Mouse (Mus musculus) liver, adult 2 months (tissue): Measurements from ENCODE around the gene Phc2. TPM values are rescaled to one million over a fixed set of nuclear protein-coding genes. Genes with fewer than 3 reads are reported as not detected.

ENCODE experiments used
- DNase-seq: peaks from one replicate; pipeline ENCODE4 v3.0.0-alpha.2; 2011; ENCODE audit warnings: low read depth, low spot score; ENCODE audit errors: extremely low read depth
- H3K27ac ChIP-seq: fragments of 200-500 bp; replicated peaks from 2 replicates; pipeline ENCODE4 v1.5.1; 2012; ENCODE audit warnings: low read depth, mild to moderate bottlenecking, control low read depth, inconsistent platforms, low read length; ENCODE audit not compliant: insufficient read depth
- H3K27me3 ChIP-seq: fragments of 200-500 bp; 2 replicates; pipeline ENCODE4 v1.6.1; 2012; ENCODE audit warnings: mild to moderate bottlenecking, moderate library complexity, low read length, inconsistent platforms; ENCODE audit not compliant: control insufficient read depth, insufficient read depth
- H3K36me3 ChIP-seq: fragments of 200-500 bp; 2 replicates; pipeline ENCODE4 v1.6.1; 2012; ENCODE audit warnings: low read length, inconsistent platforms; ENCODE audit not compliant: control insufficient read depth, insufficient read depth
- H3K4me1 ChIP-seq: fragments of 200-500 bp; 2 replicates; pipeline ENCODE4 v1.6.1; 2011; ENCODE audit warnings: low read length; ENCODE audit not compliant: control insufficient read depth, insufficient read depth
- H3K4me3 ChIP-seq: fragments of 200-500 bp; 2 replicates; pipeline ENCODE4 v1.5.1; 2011; ENCODE audit warnings: low read depth, mild to moderate bottlenecking, control low read depth, low read length, moderate library complexity; ENCODE audit not compliant: insufficient read depth
- H3K79me2 ChIP-seq: fragments of 200-500 bp; 2 replicates; pipeline ENCODE4 v1.6.1; 2012; ENCODE audit warnings: inconsistent platforms, mild to moderate bottlenecking, low read length, moderate library complexity; ENCODE audit not compliant: control insufficient read depth, insufficient read depth
- H3K9ac ChIP-seq: fragments of 200-500 bp; 2 replicates; pipeline ENCODE4 v1.6.1; 2012; ENCODE audit warnings: low read depth, mild to moderate bottlenecking, control low read depth, inconsistent platforms, low read length
- CTCF ChIP-seq: fragments of 200-500 bp; IDR thresholded peaks from 2 replicates; pipeline ENCODE4 v1.5.1; 2011; ENCODE audit warnings: low read depth, low read length, control low read depth
- POLR2A ChIP-seq: fragments of 200-500 bp; IDR thresholded peaks from 2 replicates; pipeline ENCODE4 v1.6.1; 2011; ENCODE audit warnings: low read length, control low read depth; ENCODE audit not compliant: insufficient read depth; ENCODE audit errors: extremely low read depth
- WGBS: fragments of 180-500 bp; shearing (Covaris S2); methylation state at CpG from one replicate; pipeline ENCODE4 v1.1.7; 2018; 5-methylcytosine and 5-hydroxymethylcytosine counted together
- polyA plus RNA-seq: library from polyadenylated mRNA; depleted of rRNA; stranded (reverse); fragments of >200 nt; gene quantifications from 2 replicates; pipeline ENCODE4 v1.2.3, GENCODE M21; 2012
- total RNA-seq: library from RNA; depleted of rRNA; stranded (reverse); fragments of >200 nt; gene quantifications from 2 replicates; pipeline ENCODE4 v1.2.3, GENCODE M21; 2014

Gene Phc2
- total and polyA plus RNA-seq, 2 experiments, result 7.7 to 28.7 TPM

- WGBS, result 43% methylated on average over 2 of the region's 2 CpGs
Measured at GRCm38 (mm10) chr4:128618963-128619362, 35.5 kb upstream of the Phc2 start.

DNA sequence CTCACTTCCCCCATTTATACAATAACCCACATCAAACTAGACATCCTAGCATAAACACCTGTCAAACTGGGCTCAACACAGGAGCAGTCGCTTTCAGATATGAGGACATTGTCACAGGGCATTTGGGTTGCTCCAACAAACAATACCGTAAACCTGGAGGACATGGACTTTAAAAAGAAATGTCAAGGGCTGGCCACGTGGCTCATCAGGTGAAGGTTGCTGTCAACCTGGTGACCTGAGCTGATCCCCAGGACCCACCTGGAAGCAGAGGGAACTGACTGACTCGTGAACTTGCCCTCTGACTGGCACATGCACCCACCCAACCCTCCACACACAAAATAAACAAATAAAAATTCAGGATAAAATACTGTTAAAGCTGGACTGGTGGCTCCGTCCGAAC, 33.9 kb upstream of the Phc2 start:
- TF ChIP-seq POLR2A (no peak), CTCF (no peak)
- Histone ChIP-seq H3K9ac (no peak overlapping the region), H3K4me3 (no peak overlapping the region), H3K36me3 (no peaks in the 10 kb centered on the region), H3K4me1 (peaks cover 18% of the 10 kb centered on the region), H3K79me2 (no peaks in the 10 kb centered on the region), H3K27me3 (no peaks in the 10 kb centered on the region), H3K27ac (peak overlapping the region; percentile 21)
- peak; percentile 86 for DNase-seq
- 24% methylated on average over 6 of the region's 6 CpGs for WGBS

More at GRCm38 (mm10) chr4:128618963-128619362, 35.5 kb upstream of the Phc2 start:
- peaks cover 18% of the 10 kb centered on the region for H3K4me1 ChIP-seq
- H3K4me3 ChIP-seq, result no peak overlapping the region
- H3K36me3 ChIP-seq, result no peaks in the 10 kb centered on the region
- peak overlapping the region; percentile 40 for H3K27ac ChIP-seq
- H3K79me2 ChIP-seq, result no peaks in the 10 kb centered on the region
- H3K27me3 ChIP-seq, result no peaks in the 10 kb centered on the region
- DNase-seq, result peak; percentile 32
- no peak for TF ChIP-seq CTCF
- TF ChIP-seq POLR2A, result no peak
- H3K9ac ChIP-seq, result peak overlapping the region; percentile 27

DNA sequence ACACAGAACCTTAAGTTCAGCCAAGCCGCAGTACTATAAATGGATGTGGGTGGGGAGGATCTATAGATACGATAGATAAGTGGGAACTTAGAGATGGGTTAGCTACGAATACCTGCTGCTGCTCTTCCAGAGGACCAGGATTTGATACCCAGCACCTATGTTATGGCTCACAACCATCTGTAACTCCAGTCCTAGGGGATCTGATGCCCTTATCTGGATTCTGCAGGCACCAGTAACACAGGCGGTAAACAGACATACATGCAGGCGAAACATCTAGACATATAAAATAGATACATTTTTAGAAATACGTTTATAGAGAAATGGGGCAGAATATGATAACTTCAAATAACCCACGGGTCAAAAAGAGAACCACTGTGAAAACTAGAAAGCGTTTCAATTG, 33.4 kb upstream of the Phc2 start:
- peak overlapping the region; percentile 60 for H3K27ac ChIP-seq
- no peaks in the 10 kb centered on the region for H3K36me3 ChIP-seq
- 69% methylated on average over 8 of the region's 8 CpGs for WGBS
- no peak overlapping the region for H3K9ac ChIP-seq
- no peak overlapping the region for H3K4me3 ChIP-seq
- peaks cover 18% of the 10 kb centered on the region for H3K4me1 ChIP-seq
- H3K27me3 ChIP-seq, result no peaks in the 10 kb centered on the region
- no peaks in the 10 kb centered on the region for H3K79me2 ChIP-seq
- no peak for DNase-seq
- no peak for TF ChIP-seq POLR2A
- no peak for TF ChIP-seq CTCF

DNA sequence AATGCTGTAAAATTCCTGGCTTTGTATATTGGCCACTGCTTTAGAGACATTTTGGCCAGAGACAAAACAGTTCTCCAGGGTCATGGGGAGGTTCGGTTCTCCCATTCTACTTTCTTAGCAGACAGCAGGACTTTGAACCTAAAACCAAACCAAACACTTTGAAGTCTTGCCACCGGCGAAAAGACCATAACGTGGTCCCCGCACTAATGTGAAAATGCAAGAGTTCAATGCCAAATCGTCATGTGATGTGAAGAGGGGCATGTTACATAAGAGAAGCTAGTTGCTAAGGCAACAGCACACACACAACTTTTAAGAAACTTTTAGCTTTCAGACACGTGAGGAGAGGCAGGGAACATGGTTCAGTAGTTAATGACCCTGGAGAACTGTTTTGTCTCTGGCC, 19.1 kb upstream of the Phc2 start:
- peak; percentile 87 for DNase-seq
- H3K36me3 ChIP-seq, result no peaks in the 10 kb centered on the region
- peaks cover 14% of the 10 kb centered on the region for H3K4me1 ChIP-seq
- no peak overlapping the region for H3K9ac ChIP-seq
- no peak for TF ChIP-seq POLR2A
- TF ChIP-seq CTCF, result no peak
- peak overlapping the region; percentile 68 for H3K27ac ChIP-seq
- 24% methylated on average over 7 of the region's 7 CpGs for WGBS
- no peak overlapping the region for H3K4me3 ChIP-seq
- no peaks in the 10 kb centered on the region for H3K79me2 ChIP-seq
- no peaks in the 10 kb centered on the region for H3K27me3 ChIP-seq

GRCm38 (mm10) chr4:128635894-128636585, 18.5 kb upstream of the Phc2 start:
- peak; percentile 55 for DNase-seq
- Histone ChIP-seq H3K4me3 (no peak overlapping the region), H3K36me3 (no peaks in the 10 kb centered on the region), H3K4me1 (peaks cover 14% of the 10 kb centered on the region), H3K79me2 (no peaks in the 10 kb centered on the region), H3K27me3 (no peaks in the 10 kb centered on the region), H3K9ac (no peak overlapping the region), H3K27ac (peak overlapping the region; percentile 57)
- TF ChIP-seq POLR2A, result no peak
- TF ChIP-seq CTCF, result peak; percentile 8; the same call in 1 of the 2 replicates
- WGBS, result 53% methylated on average over 10 of the region's 10 CpGs

GRCm38 (mm10) chr4:128637250-128637649, 17.3 kb upstream of the Phc2 start:
- 65% methylated on average over 11 of the region's 11 CpGs for WGBS
- peaks cover 14% of the 10 kb centered on the region for H3K4me1 ChIP-seq
- no peaks in the 10 kb centered on the region for H3K79me2 ChIP-seq
- no peak overlapping the region for H3K27ac ChIP-seq
- no peaks in the 10 kb centered on the region for H3K36me3 ChIP-seq
- no peak for DNase-seq
- TF ChIP-seq POLR2A (no peak), CTCF (no peak)
- no peak overlapping the region for H3K4me3 ChIP-seq
- no peak overlapping the region for H3K9ac ChIP-seq
- H3K27me3 ChIP-seq, result no peaks in the 10 kb centered on the region
